Mouse (Mus musculus): Measurements from ENCODE around the gene Prdx4. TPM values are rescaled to one million over a fixed set of nuclear protein-coding genes. Genes with fewer than 3 reads are reported as not detected.
A peak's percentile ranks its signal among the peaks of the same experiment; 100 is the strongest.

Gene Prdx4
- polyA plus RNA-seq, 1 experiment: 32.3 TPM

GRCm38 (mm10) chrX:155337567-155337904 lies 3.0 kb downstream of the Prdx4 start:
- Histone ChIP-seq H3K27ac (ENCODE audit: insufficient read depth, low read length) (no peak overlapping the region), H3K27me3 (ENCODE audit: control insufficient read depth, insufficient read depth, low read length) (no peaks in the 10 kb centered on the region), H3K4me1 (ENCODE audit: control insufficient read depth, insufficient read depth, insufficient read length) (no peaks in the 10 kb centered on the region), H3K4me3 (ENCODE audit: extremely low read depth, insufficient read depth, insufficient read length) (peak overlapping the region; percentile 64), H3K36me3 (ENCODE audit: control insufficient read depth, insufficient read depth, low read length) (no peaks in the 10 kb centered on the region)
- 21% methylated on average over 7 of the region's 7 CpGs for WGBS
- TF ChIP-seq CTCF (IDR thresholded peaks at IDR 0.05; ENCODE audit: extremely low read depth, insufficient read depth, insufficient read length, insufficient replicate concordance) (no peak), POLR2A (IDR thresholded peaks at IDR 0.05; ENCODE audit: low read depth, low read length) (no peak)
- no peak for DNase-seq (ENCODE audit: low read depth in 1 of 2, low spot score in 2 of 2)

GRCm38 (mm10) chrX:155318005-155318404 lies 22.5 kb downstream of the Prdx4 start:
- TF ChIP-seq POLR2A (IDR thresholded peaks at IDR 0.05; ENCODE audit: low read depth, low read length): no peak
- TF ChIP-seq CTCF (IDR thresholded peaks at IDR 0.05; ENCODE audit: extremely low read depth, insufficient read depth, insufficient read length, insufficient replicate concordance): peak; percentile 31; the same call in 1 of the 2 replicates

GRCm38 (mm10) chrX:155306390-155306789 lies 34.2 kb downstream of the Prdx4 start:
- Histone ChIP-seq H3K36me3 (ENCODE audit: control insufficient read depth, insufficient read depth, low read length) (no peaks in the 10 kb centered on the region), H3K27ac (ENCODE audit: insufficient read depth, low read length) (no peak overlapping the region), H3K27me3 (ENCODE audit: control insufficient read depth, insufficient read depth, low read length) (no peaks in the 10 kb centered on the region), H3K4me1 (ENCODE audit: control insufficient read depth, insufficient read depth, insufficient read length) (no peaks in the 10 kb centered on the region), H3K4me3 (ENCODE audit: extremely low read depth, insufficient read depth, insufficient read length) (no peak overlapping the region)
- DNase-seq (ENCODE audit: low read depth in 1 of 2, low spot score in 2 of 2): no peak
- TF ChIP-seq CTCF (IDR thresholded peaks at IDR 0.05; ENCODE audit: extremely low read depth, insufficient read depth, insufficient read length, insufficient replicate concordance): no peak
- TF ChIP-seq POLR2A (IDR thresholded peaks at IDR 0.05; ENCODE audit: low read depth, low read length): no peak
- 95% methylated on average over 2 of the region's 2 CpGs for WGBS

More at GRCm38 (mm10) chrX:155318005-155318404, 22.5 kb downstream of the Prdx4 start:
- H3K27ac ChIP-seq (ENCODE audit: insufficient read depth, low read length): no peak overlapping the region
- no peaks in the 10 kb centered on the region for H3K36me3 ChIP-seq (ENCODE audit: control insufficient read depth, insufficient read depth, low read length)
- no peaks in the 10 kb centered on the region for H3K27me3 ChIP-seq (ENCODE audit: control insufficient read depth, insufficient read depth, low read length)
- H3K4me1 ChIP-seq (ENCODE audit: control insufficient read depth, insufficient read depth, insufficient read length): no peaks in the 10 kb centered on the region
- H3K4me3 ChIP-seq (ENCODE audit: extremely low read depth, insufficient read depth, insufficient read length): no peak overlapping the region
- WGBS: 44% methylated on average over 4 of the region's 4 CpGs
- DNase-seq (ENCODE audit: low read depth in 1 of 2, low spot score in 2 of 2): peak; percentile 15 to 29

GRCm38 (mm10) chrX:155280427-155281044 lies 60.0 kb downstream of the Prdx4 start:
- Histone ChIP-seq H3K27ac (ENCODE audit: insufficient read depth, low read length) (no peak overlapping the region), H3K27me3 (ENCODE audit: control insufficient read depth, insufficient read depth, low read length) (no peaks in the 10 kb centered on the region), H3K4me1 (ENCODE audit: control insufficient read depth, insufficient read depth, insufficient read length) (no peaks in the 10 kb centered on the region), H3K36me3 (ENCODE audit: control insufficient read depth, insufficient read depth, low read length) (no peaks in the 10 kb centered on the region), H3K4me3 (ENCODE audit: extremely low read depth, insufficient read depth, insufficient read length) (no peak overlapping the region)
- WGBS: 38% methylated on average over 1 of the region's 1 CpGs
- DNase-seq (ENCODE audit: low read depth in 1 of 2, low spot score in 2 of 2): no peak
- no peak for TF ChIP-seq CTCF (IDR thresholded peaks at IDR 0.05; ENCODE audit: extremely low read depth, insufficient read depth, insufficient read length, insufficient replicate concordance)
- no peak for TF ChIP-seq POLR2A (IDR thresholded peaks at IDR 0.05; ENCODE audit: low read depth, low read length)

GRCm38 (mm10) chrX:155278483-155278882 lies 62.1 kb downstream of the Prdx4 start:
- no peaks in the 10 kb centered on the region for H3K27me3 ChIP-seq (ENCODE audit: control insufficient read depth, insufficient read depth, low read length)
- H3K36me3 ChIP-seq (ENCODE audit: control insufficient read depth, insufficient read depth, low read length): no peaks in the 10 kb centered on the region
- 70% methylated on average over 4 of the region's 4 CpGs for WGBS
- TF ChIP-seq POLR2A (IDR thresholded peaks at IDR 0.05; ENCODE audit: low read depth, low read length): no peak
- TF ChIP-seq CTCF (IDR thresholded peaks at IDR 0.05; ENCODE audit: extremely low read depth, insufficient read depth, insufficient read length, insufficient replicate concordance): no peak
- H3K27ac ChIP-seq (ENCODE audit: insufficient read depth, low read length): no peak overlapping the region
- DNase-seq (ENCODE audit: low read depth in 1 of 2, low spot score in 2 of 2): no peak
- no peak overlapping the region for H3K4me3 ChIP-seq (ENCODE audit: extremely low read depth, insufficient read depth, insufficient read length)
- no peaks in the 10 kb centered on the region for H3K4me1 ChIP-seq (ENCODE audit: control insufficient read depth, insufficient read depth, insufficient read length)

Other genes starting within 250 kb of the Prdx4 start
- gene Magea2, start 247.1 kb downstream of the Prdx4 start, polyA plus RNA-seq (2012; rRNA removed): not detected in 2 replicates
- not detected in 2 replicates for gene Cldn34b2, start 212.3 kb downstream of the Prdx4 start, polyA plus RNA-seq (2012; rRNA removed)
- gene Sat1, start 124.3 kb downstream of the Prdx4 start, polyA plus RNA-seq (2012; rRNA removed): 35.3 and 39.7 TPM in 2 replicates
- gene Acot9, start 78.3 kb downstream of the Prdx4 start, polyA plus RNA-seq (2012; rRNA removed): 6.3 and 6.9 TPM in 2 replicates